Mouse (Mus musculus): ENCODE results near the gene Nusap1.

- no peak for TF ChIP-seq E2F4 (IDR thresholded peaks at IDR 0.05; ENCODE audit: insufficient replicate concordance, low read depth, low read length)
- TF ChIP-seq CTCF (conservative IDR thresholded peaks at IDR 0.05 in 1 of 2, IDR thresholded peaks at IDR 0.05 in 1 of 2; ENCODE audit: low read depth in 2 of 2, low read length in 2 of 2), result no peak
- peak; percentile 89 for TF ChIP-seq EP300 (IDR thresholded peaks at IDR 0.05; ENCODE audit: low read length)
- no peak for TF ChIP-seq POLR2A (IDR thresholded peaks at IDR 0.05; ENCODE audit: low read depth, low read length)
- peak; percentile 12; the same call in 1 of the 2 replicates for TF ChIP-seq ZKSCAN1 (IDR thresholded peaks at IDR 0.05; ENCODE audit: borderline replicate concordance, low read depth, low read length)
- peak; percentile 42; the same call in 1 of the 2 replicates for TF ChIP-seq HCFC1 (IDR thresholded peaks at IDR 0.05; ENCODE audit: low read depth, low read length)
- TF ChIP-seq ETS1 (conservative IDR thresholded peaks at IDR 0.05; ENCODE audit: low read depth, low read length), result peak; percentile 62
Measured at GRCm38 (mm10) chr2:119698472-119698871, 80.4 kb downstream of the Nusap1 start.
